Comparison of ENCODE assay signal across 8 mouse cellular contexts in genomic region chr14:48445984-48446683, GRCm38 (mm10). TPM values are rescaled to one million over a fixed set of nuclear protein-coding genes. Genes with fewer than 3 reads are reported as not detected.
DNase-seq lines count a peak whose midpoint lies in the region; ATAC-seq and TF ChIP-seq lines count a peak whose summit lies in the region.

Gene Tmem260, plus strand, starts transcription at chr14:48446124.

- H3K27me3 ChIP-seq in hindbrain, postnatal 0 days (ENCODE audit: insufficient read depth, low read length), result no peaks in the 10 kb centered on the region

- peak within 1 kb of the TSS; percentile 82 for H3K4me2 ChIP-seq in hindbrain, postnatal 0 days (ENCODE audit: low read depth, low read length)

- peak within 1 kb of the TSS; percentile 74 for H3K4me3 ChIP-seq in gastrocnemius, adult 2 months
- peak within 1 kb of the TSS; percentile 96 for H3K4me3 ChIP-seq in hindbrain, postnatal 0 days (ENCODE audit: low read length)
- peak within 1 kb of the TSS; percentile 91 for H3K4me3 ChIP-seq in left cerebral cortex, adult 2 months

- intact Hi-C loops in gastrocnemius, adult 2 months (cut with DNase I), result loop anchor here (2.0 to 5.0 kb wide), 2 partner anchors 75 to 726 kb away; partner anchors contain the start of gene Naa30
- intact Hi-C loops in left cerebral cortex, adult 2 months (cut with DNase I), result loop anchor here (1.0 to 5.0 kb wide), 3 partner anchors 21 to 621 kb away; partner anchors contain the start of genes Ap5m1 and Exoc5

- peak; percentile 90 for ATAC-seq in common myeloid progenitor, adult 5-6 weeks (replicated peaks; ENCODE audit: low read depth, poor library complexity, severe bottlenecking)
- peak; percentile 99 for ATAC-seq in hindbrain, postnatal 0 days
- ATAC-seq in megakaryocyte, adult 5-6 weeks (ENCODE audit: poor library complexity, severe bottlenecking), result peak; percentile 97

- H3K36me3 ChIP-seq in hindbrain, postnatal 0 days (ENCODE audit: insufficient read depth, low read length), result no peaks in the 10 kb centered on the region

- H3K9ac ChIP-seq in hindbrain, postnatal 0 days (replicated peaks; ENCODE audit: low read length), result peak within 1 kb of the TSS; percentile 94

- H3K9me3 ChIP-seq in hindbrain, postnatal 0 days (ENCODE audit: low read length), result no peaks in the 10 kb centered on the region

- TF ChIP-seq CTCF in gastrocnemius, adult 2 months (IDR thresholded peaks at IDR 0.05), result no peak; the same call in 1 of the 2 replicates
- TF ChIP-seq CTCF in hindbrain, postnatal 0 days (IDR thresholded peaks at IDR 0.05; ENCODE audit: low read depth), result peak; percentile 97
- TF ChIP-seq CTCF in left cerebral cortex, adult 2 months (IDR thresholded peaks at IDR 0.05), result peak; percentile 99

- peaks cover 7% of the 10 kb centered on the region for H3K4me1 ChIP-seq in hindbrain, postnatal 0 days (ENCODE audit: insufficient read depth, low read length)

- WGBS in hindbrain, postnatal 0 days, result under 1% methylated on average over 64 of the region's 69 CpGs

- peak within 1 kb of the TSS; percentile 97 for H3K27ac ChIP-seq in gastrocnemius, adult 2 months
- peak within 1 kb of the TSS; percentile 94 for H3K27ac ChIP-seq in hindbrain, postnatal 0 days
- peak within 1 kb of the TSS; percentile 100 for H3K27ac ChIP-seq in left cerebral cortex, adult 2 months

- peak; percentile 94 for DNase-seq in ZHBTc4 (ENCODE audit: low read depth, low spot score)
- peak; percentile 94 for DNase-seq in gastrocnemius, adult 2 months
- peak; percentile 97 for DNase-seq in hindbrain, postnatal 0 days (ENCODE audit: low spot score)
- DNase-seq in left cerebral cortex, adult 2 months (ENCODE audit: extremely low spot score in 1 of 2, low spot score in 2 of 2), result peak; percentile 88 to 94
- peak; percentile 95 to 96 for DNase-seq in right cerebral cortex, adult 2 months (ENCODE audit: low spot score in 2 of 2)
- DNase-seq in urinary bladder, postnatal 14 days (ENCODE audit: low spot score), result peak; percentile 93

RNA-seq across cellular contexts. Expression of gene Tmem260, which starts in this region (rescaled TPM):
- 19.8 and 21.1 TPM in 2 replicates for total RNA-seq in common myeloid progenitor, adult 5-6 weeks (2017)
- total RNA-seq in gastrocnemius, adult 2 months (2021), result 1 to 10 TPM; 3.5 to 5.0 TPM
- total RNA-seq in hindbrain, postnatal 0 days (2014; rRNA removed), result 13.1 and 16.6 TPM in 2 replicates
- 11.0 and 11.4 TPM in 2 replicates for polyA plus RNA-seq in hindbrain, postnatal 0 days (2015; fragmentation: Nextera tagmentation; extraction: Ambion mirVana)
- total RNA-seq in left cerebral cortex, adult 2 months (2021), result 10 to 100 TPM; 25.9 to 26.6 TPM
- 18.6 and 20.6 TPM in 2 replicates for total RNA-seq in megakaryocyte, adult 5-6 weeks (2015)
- total RNA-seq in megakaryocyte, adult 5-6 weeks (2017), result 15.6 and 16.7 TPM in 2 replicates

Comparison
In these comparisons a context has a peak if more than half of its experiments do, and no peak if none do; other contexts are left out.
1. Peak in every context shown above with its lines: DNase-seq, ATAC-seq, H3K4me3 ChIP-seq and H3K27ac ChIP-seq.